Mouse (Mus musculus): ENCODE data around the gene Otud6a.

GRCm38 (mm10) chrX:100475569-100476223, 46.9 kb downstream of the Otud6a start:
- TF ChIP-seq CTCF (conservative IDR thresholded peaks at IDR 0.05; ENCODE audit: low read length) (no peak), NANOG (IDR thresholded peaks at IDR 0.05; ENCODE audit: borderline replicate concordance, low read length) (no peak), POU5F1 (IDR thresholded peaks at IDR 0.05; ENCODE audit: borderline replicate concordance, low read length) (no peak)

All from E14TG2a.4 (cell line).